Mouse (Mus musculus) E14TG2a.4 (cell line): ENCODE results near the gene Pdgfd.

ENCODE experiments used
- CTCF ChIP-seq: conservative IDR thresholded peaks from 2 replicates; pipeline ENCODE4 v1.5.1; 2014; ENCODE audit warnings: low read length
- NANOG ChIP-seq: IDR thresholded peaks from 2 replicates; pipeline ENCODE4 v1.6.1; 2014; ENCODE audit warnings: borderline replicate concordance, low read length, mixed read lengths
- POU5F1 ChIP-seq: IDR thresholded peaks from 2 replicates; pipeline ENCODE4 v1.6.1; 2014; ENCODE audit warnings: low read length, borderline replicate concordance

DNA sequence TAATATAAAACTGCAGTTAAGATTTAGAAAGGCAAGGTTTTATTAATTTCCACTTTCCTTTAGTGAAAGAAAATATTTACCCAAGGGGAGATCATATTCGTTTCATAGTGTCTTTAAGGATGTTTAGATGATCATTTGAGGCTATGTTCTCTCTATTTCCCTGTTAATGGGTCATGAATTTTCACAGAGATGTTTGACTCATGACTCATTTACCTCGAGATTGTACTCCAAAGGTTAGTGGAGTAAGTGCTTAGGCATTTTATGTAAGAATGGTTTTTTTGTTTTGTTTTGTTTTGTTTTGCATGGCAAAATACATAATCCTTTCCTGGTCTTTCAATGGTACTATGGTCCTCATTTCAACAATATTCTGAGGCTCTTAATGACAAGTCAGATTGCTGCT, 167.9 kb downstream of the Pdgfd start:
- TF ChIP-seq CTCF (no peak), NANOG (no peak), POU5F1 (no peak)
